Mouse (Mus musculus) adrenal gland, postnatal 36 days (tissue): Measurements from ENCODE around the gene Pnpla6. TPM values are rescaled to one million over a fixed set of nuclear protein-coding genes. Genes with fewer than 3 reads are reported as not detected.
"Not testable (repeated sequence)": the region's sequence is repeated elsewhere in the genome, so short reads cannot be mapped to it uniquely, and the experiment has no call there.

Experiments used
- DNase-seq, 2 experiments: peaks; one replicate each; pipeline ENCODE4 v3.0.0; 2021; ENCODE audit warnings: mixed read lengths in 1 of 2
- total RNA-seq, 2 experiments: library from RNA; stranded (reverse); gene quantifications; 2 replicates each; pipeline ENCODE4 v1.2.3; 2021

Gene Pnpla6
- total RNA-seq, 2 experiments from 2014 or later = 35.8 to 37.1 TPM

- no peak for DNase-seq
Observed at GRCm38 (mm10) chr8:3576211-3576960, 61.2 kb downstream of the Pnpla6 start.

- DNase-seq = no peak
Observed at GRCm38 (mm10) chr8:3579390-3580364, 64.5 kb downstream of the Pnpla6 start.

GRCm38 (mm10) chr8:3581961-3582360 is 66.8 kb downstream of the Pnpla6 start:
- not testable (repeated sequence) for DNase-seq

- no peak for DNase-seq
Observed at GRCm38 (mm10) chr8:3586452-3586851, 71.3 kb downstream of the Pnpla6 start.

GRCm38 (mm10) chr8:3586993-3587390 is 71.8 kb downstream of the Pnpla6 start, which contains the start of gene Camsap3:
Camsap3 (plus strand) TSS chr8:3587293.
- DNase-seq = no peak

- peak; percentile 59 to 75 for DNase-seq
Observed at GRCm38 (mm10) chr8:3587391-3588257, 72.4 kb downstream of the Pnpla6 start.

- DNase-seq = no peak
Observed at GRCm38 (mm10) chr8:3588258-3588633, 73.1 kb downstream of the Pnpla6 start.

GRCm38 (mm10) chr8:3593470-3593869 is 78.3 kb downstream of the Pnpla6 start:
- DNase-seq = peak; percentile 43 to 65

Other genes with a start within 250 kb of the Pnpla6 start
- 100 to 1,000 TPM; 134 to 182 TPM for gene Insr, start 235.8 kb upstream of the Pnpla6 start, total RNA-seq
- under 1 TPM; 0.40 to 0.79 TPM for gene A430078G23Rik, start 162.0 kb upstream of the Pnpla6 start, total RNA-seq
- gene Arhgef18, start 122.4 kb upstream of the Pnpla6 start, total RNA-seq = 10 to 100 TPM; 33.9 to 38.4 TPM
- gene Pex11g, start 47.7 kb upstream of the Pnpla6 start, total RNA-seq = 10 to 100 TPM in 1 of 2 experiments, 1 to 10 TPM in 1; 5.7 to 13.6 TPM
- gene Tex45, start 44.5 kb upstream of the Pnpla6 start, total RNA-seq = not detected
- gene Zfp358, start 22.2 kb upstream of the Pnpla6 start, total RNA-seq = 10 to 100 TPM; 18.3 to 22.3 TPM
- gene Mcoln1, start 14.9 kb upstream of the Pnpla6 start, total RNA-seq = 10 to 100 TPM; 36.1 to 39.8 TPM
- gene C330021F23Rik, start 52.6 kb downstream of the Pnpla6 start, total RNA-seq = under 1 TPM in 1 of 2 experiments, not detected in 1; 0.23 TPM
- gene Camsap3, start 71.9 kb downstream of the Pnpla6 start, total RNA-seq = 1 to 10 TPM; 5.5 to 5.6 TPM
- gene Xab2, start 105.9 kb downstream of the Pnpla6 start, total RNA-seq = 10 to 100 TPM; 36.0 to 40.7 TPM
- 100 to 1,000 TPM; 113 to 119 TPM for gene Pet100, start 106.2 kb downstream of the Pnpla6 start, total RNA-seq
- gene Pcp2, start 110.2 kb downstream of the Pnpla6 start, total RNA-seq = not detected
- gene Stxbp2, start 115.6 kb downstream of the Pnpla6 start, total RNA-seq = 100 to 1,000 TPM in 1 of 2 experiments, 10 to 100 TPM in 1; 76.0 to 109 TPM
- gene Retn, start 140.4 kb downstream of the Pnpla6 start, total RNA-seq = 100 to 1,000 TPM in 1 of 2 experiments, 10 to 100 TPM in 1; 89.6 to 156 TPM
- gene Mcemp1, start 150.4 kb downstream of the Pnpla6 start, total RNA-seq = under 1 TPM in 1 of 2 experiments, not detected in 1; 0.79 TPM
- 10 to 100 TPM; 46.7 to 70.7 TPM for gene Fcor, start 157.0 kb downstream of the Pnpla6 start, total RNA-seq
- 10 to 100 TPM; 20.7 to 21.0 TPM for gene Trappc5, start 160.9 kb downstream of the Pnpla6 start, total RNA-seq
- not detected for gene Fcer2a, start 178.8 kb downstream of the Pnpla6 start, total RNA-seq
- not detected for gene Clec4g, start 205.3 kb downstream of the Pnpla6 start, total RNA-seq
- 1 to 10 TPM in 1 of 2 experiments, not detected in 1; 1.2 TPM for gene Cd209a, start 233.6 kb downstream of the Pnpla6 start, total RNA-seq